Mouse (Mus musculus): ENCODE measurements at regions not wholly inside any gene's neighbourhood (a gene's known extent, or its start where the extent isn't known, plus 50 kb on each side); places are given as distances from the start of the nearest gene placed in this dataset.

DNA sequence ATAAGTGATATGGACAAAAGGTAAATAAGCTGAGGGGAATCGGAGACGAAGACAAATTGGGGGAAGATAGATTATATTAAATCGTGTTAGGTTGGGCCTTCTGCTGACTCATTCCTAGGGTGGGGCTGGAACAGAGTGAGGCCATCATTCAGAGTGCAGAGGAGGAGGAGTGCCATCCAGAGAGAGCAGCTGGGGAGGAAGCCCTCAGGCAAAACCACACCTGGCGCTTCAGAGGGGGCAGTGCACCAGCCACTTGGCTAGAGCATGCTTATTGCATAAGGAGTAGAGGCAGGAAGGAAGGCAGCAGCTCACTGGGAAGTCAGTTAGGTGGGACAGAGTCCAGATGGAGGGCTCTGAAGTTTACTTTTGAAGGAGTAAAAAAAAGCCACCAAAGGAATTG lies 51.0 kb upstream of the Bank1 start:
- no peak for TF ChIP-seq CTCF (IDR thresholded peaks at IDR 0.05)
- no peak for TF ChIP-seq EP300 (IDR thresholded peaks at IDR 0.05)

All from lung, postnatal 0 days (tissue).